Mouse (Mus musculus) lung, postnatal 4 days (tissue): ENCODE measurements around the gene Helb.
"Not testable (repeated sequence)": the region's sequence is repeated elsewhere in the genome, so short reads cannot be mapped to it uniquely, and the experiment has no call there.

ENCODE experiments used
- DNase-seq, 2 experiments: peaks; one replicate each; pipeline ENCODE4 v3.0.0; 2021

The Helb gene

GRCm38 (mm10) chr10:120112507-120113396 is at the start of gene Helb:
Gene Helb, minus strand, starts transcription at chr10:120112987.
- DNase-seq = peak; percentile 97 to 99

DNA sequence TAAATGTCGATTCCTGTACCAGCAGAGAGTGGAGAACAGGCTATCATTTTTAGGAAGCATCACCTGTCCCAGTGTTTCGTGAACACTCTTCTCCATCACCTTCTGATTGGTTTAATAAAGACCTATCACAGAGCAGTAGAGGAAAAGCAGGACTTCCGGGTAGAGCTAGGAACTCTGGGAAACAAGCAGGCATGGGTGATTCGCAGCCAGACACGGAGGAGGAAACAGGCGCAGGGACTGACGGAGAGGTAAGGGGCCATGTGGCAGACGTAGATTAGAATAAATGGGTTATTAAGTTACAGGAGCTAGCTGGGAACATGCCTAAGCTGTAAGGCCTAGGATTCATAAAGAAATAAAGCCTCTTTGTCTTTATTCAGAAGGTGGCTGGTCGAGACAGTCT is 47.7 kb upstream of the Helb start:
- DNase-seq = no peak

DNA sequence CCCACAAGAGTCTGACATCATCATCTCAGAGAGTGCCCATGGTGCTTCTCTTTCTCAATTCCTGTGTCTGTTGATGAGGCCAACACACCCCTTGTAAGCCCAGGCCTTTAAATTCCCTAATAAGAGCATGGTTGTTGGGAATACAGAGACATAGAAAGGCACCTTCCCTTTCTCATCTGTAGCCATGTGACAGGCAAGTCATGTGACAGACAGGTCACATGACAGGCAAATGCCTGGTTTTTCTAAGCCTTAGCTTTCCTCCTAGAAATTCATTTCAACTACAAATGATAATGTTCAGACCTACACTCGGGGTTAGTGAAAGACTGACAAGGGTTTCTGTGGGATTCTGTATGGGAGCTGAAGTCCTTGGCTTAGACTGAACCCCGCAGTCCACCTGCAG is 41.1 kb upstream of the Helb start:
- DNase-seq = no peak

- no peak for DNase-seq
Measured at GRCm38 (mm10) chr10:120151672-120152071, 38.9 kb upstream of the Helb start.

DNA sequence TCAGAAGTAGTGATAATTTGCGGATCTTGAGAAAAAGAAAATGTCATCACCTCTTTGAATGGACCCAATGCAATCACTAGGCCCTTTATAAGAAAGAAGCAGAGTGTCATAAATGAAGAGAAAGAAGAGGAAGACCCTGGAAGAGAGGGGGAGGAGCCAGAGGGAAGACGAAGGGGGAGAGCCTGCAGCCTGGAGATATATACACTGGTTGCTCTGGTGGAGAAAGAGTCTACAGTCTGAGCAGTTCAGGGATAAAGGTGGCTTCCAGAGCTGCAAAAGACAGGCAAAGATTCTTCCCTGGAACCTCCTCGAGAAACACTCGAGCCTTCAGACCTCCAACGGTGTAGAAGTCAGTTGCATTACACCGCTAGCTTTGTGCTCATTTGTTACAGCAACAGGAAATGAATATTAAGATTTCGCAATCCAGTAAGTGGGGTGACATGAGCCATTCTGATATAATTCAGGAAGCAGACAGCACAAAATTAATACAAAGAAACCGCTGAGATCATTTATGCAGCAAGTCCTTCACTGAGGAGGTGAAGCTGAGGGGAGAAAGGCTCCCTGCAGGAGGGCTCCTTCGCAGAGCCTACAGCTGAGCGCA is 28.2 kb upstream of the Helb start:
- DNase-seq = no peak

DNA sequence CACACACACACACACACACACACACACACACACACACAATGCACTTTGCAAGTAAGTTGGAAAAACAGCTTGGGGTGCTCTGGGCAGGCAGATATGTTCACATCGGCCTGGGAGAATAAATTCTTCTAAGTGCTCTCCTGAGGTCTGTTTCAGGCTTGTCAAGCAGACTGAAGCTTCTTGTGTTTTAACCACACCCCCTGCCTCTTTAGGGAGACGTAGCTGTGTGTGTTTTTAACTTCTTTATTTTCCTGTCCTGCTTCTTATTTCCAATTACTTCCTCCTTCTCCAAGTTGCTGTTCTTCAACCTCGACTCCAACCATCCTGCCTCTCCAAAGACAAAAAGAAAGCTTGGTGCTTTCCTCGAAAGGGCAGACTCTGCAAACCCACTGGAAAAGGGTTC is 27.4 kb upstream of the Helb start:
- DNase-seq = no peak

GRCm38 (mm10) chr10:120136020-120136562 is 23.3 kb upstream of the Helb start:
- DNase-seq = no peak

GRCm38 (mm10) chr10:120133697-120134096 is 20.9 kb upstream of the Helb start:
- no peak for DNase-seq

- peak in 1 of 2 experiments; percentile 45 for DNase-seq
Measured at GRCm38 (mm10) chr10:120130621-120131020, 17.8 kb upstream of the Helb start.

DNA sequence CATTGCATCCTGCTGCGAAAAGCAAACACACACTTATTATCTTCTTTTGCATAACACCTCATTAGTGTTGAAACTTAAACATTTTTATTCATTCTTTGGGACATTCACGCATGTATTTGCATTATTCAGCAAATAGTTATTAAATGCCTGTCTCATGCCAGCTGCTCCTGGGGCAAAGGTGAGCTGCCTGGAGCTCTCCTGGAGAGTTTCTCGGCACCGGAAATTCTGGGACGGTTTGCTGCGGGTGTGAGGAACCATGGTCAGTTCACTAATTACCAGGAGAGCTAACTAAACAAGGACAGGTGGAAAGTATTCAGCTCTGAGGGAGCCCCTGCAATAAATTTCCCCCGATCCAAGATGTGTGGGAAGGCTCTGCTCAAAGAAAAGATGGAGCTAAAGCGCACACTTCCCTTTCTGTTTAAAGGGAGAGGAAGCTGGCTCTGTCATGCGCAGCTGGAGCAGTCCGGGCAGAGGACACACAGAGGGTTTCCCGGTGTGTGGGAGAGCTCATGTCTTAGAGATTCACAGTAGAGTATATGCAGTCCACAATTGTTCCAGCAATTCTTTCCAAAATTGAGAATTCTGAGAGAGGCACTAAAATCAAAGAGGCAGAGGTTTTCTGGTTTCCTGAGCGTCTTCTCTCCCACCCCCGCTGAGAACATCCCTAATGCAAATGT is 16.0 kb upstream of the Helb start:
- no peak for DNase-seq

DNA sequence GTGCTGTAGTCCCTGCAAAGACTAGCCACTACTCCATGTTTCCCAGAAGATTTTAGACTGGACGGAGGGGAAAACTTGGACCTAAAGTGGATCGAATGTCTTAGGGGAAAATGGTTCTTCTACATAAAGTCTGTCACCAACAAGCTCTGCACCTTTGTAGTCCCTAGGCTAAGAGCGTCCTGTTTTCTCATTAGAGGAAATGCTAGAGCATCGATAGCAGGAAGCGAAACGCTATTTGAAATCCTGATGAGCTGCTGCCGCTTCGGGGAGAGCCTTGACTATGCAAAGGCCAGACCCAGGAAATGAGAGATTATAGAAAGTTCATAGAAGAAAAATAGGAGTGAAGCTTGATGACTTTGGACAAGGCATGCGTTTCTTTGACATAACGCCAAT is 12.7 kb upstream of the Helb start:
- DNase-seq = no peak

GRCm38 (mm10) chr10:120124801-120125464 is 12.1 kb upstream of the Helb start:
- DNase-seq = peak; percentile 73 to 87

GRCm38 (mm10) chr10:120123721-120124120 is 10.9 kb upstream of the Helb start:
- no peak for DNase-seq

DNA sequence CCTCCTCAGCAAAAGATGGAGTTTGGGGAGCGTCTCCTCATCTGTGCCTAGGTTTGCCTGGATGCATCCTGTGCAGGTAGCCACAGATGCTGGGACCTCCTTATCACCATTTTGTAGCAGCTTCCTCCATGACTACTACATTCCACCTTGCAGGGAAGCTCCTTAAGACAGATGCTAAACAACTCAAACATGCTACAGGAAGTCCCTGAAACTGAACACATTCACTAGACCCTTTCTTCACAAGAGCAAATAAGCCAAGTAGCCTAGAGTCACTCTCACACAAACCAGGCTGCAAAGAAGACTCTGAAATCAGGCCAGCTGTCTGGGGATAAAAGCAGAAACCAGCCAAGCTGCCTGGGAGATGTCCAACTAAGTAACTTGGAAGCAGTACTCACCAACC is 2.5 kb upstream of the Helb start:
- DNase-seq = no peak

DNA sequence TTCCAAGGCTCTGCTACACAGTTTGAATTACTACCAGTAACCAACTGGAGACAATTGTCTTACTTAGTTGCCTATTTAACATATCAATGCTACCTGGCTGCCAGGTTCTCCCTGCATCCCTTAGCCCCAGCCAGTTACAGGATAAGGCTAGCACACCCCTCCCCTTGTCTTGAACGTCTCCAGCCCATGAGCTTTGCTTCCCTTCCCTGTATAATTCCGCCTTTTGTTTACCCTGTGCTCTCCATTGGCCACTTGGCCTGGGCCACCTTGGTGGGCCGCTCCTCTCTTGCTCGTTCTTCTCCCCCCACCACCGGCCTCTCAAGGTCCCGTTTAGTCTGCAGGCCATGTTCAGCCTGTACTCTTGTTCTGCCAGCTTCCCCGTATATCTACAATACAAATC is 1.7 kb upstream of the Helb start:
- DNase-seq = no peak

DNA sequence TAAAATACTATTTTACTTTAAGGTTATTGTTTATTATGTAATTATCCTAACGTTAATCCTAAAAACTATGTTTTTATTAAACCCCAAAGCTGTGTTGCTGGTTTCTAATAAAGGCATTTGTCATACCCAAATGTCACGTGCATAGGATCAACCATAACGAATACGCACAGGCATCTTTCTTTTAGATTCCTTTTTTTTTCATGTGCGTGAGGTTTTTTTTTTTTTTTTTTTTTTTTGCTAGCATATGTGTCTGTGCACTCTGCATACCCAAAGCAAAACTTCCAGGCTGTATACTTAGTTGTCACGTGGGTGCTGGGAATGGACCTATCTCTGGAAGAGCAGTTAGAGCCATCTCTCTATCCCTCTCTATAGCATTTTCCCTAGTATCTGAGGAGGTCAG is 1.2 kb upstream of the Helb start:
- no peak for DNase-seq

- DNase-seq = not testable (repeated sequence)
Measured at GRCm38 (mm10) chr10:120113482-120113881, 695 bp upstream of the Helb start.

GRCm38 (mm10) chr10:120111691-120112319 is 982 bp downstream of the Helb start:
- no peak for DNase-seq

GRCm38 (mm10) chr10:120100806-120101205 is 12.0 kb downstream of the Helb start:
- DNase-seq = no peak

GRCm38 (mm10) chr10:120097564-120097963 is 15.2 kb downstream of the Helb start:
- no peak for DNase-seq

DNA sequence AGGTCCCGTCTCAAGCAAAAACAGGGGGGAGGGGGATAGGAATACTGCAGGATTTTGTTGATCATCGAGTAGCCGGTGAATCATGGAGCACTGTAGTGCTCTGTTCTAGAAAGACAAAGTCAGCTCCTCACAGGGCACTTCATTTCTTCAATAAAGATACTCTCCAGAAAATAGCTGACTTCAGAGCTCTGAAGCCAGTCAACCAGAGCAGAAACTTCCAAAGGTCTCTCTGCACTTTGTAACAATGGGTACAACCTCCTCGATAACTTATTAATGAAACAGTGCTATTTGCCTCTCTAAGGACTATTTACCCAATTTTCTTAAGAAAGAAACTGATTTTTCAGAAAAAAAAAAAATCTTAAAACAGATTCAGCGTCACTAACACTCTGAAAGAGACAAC is 17.1 kb downstream of the Helb start:
- no peak for DNase-seq

DNA sequence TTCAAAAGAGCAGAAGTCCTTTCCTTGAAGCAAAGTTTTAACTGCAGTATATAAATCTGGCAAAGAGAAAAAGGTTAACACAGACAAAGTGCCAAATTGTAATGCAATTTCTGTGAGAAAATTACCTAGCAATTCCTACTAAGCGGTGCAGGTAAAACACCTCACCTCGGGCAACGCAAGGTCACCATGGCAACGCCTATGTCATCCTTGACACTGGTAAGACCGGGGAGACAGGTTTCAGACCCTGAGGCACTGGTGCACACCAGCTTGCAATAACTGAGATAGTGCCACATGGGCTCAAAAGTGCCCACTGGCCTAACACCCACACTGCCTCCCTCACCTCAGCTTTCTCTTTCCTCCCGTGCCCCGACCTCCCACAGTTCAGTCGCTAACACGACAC is 17.7 kb downstream of the Helb start:
- no peak for DNase-seq

DNA sequence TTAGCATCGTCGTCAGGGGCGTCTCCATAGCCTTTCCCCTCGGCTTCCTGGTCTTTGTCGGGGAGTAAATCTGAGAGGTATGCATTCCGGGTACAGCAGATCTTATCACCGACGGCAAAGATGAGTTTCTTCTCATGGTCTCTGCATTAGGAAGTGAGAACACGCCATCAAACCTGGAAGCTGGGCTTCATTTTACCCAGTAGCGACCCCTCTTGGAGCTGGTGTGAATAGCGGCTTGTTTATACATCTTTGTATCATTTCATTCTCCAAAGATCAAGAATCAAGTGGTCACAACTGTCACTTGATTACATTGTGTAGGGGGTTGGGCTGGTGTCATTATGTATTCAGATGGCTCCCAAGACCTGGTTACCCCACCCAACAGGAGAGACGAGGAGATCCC is 20.2 kb downstream of the Helb start:
- DNase-seq = no peak
